Mouse (Mus musculus) kidney, embryonic 15.5 days (tissue): ENCODE measurements around the gene Gm572. TPM values are rescaled to one million over a fixed set of nuclear protein-coding genes. Genes with fewer than 3 reads are reported as not detected.

Experiments used
- ATAC-seq: fragments of 200-750 bp; cut with Nextera tagmentation; replicated peaks from 2 replicates; pipeline ENCODE4 v1.8.0; 2017; ENCODE audit warnings: moderate TSS enrichment; ENCODE audit not compliant: low FRiP score
- H3K27ac ChIP-seq: fragments of 300-500 bp; sonication (generic); 2 replicates; pipeline ENCODE4 v1.5.1; 2015; ENCODE audit warnings: mild to moderate bottlenecking, inconsistent platforms
- H3K27me3 ChIP-seq: fragments of 300-500 bp; sonication (generic); 2 replicates; pipeline ENCODE4 v1.6.1; 2015; ENCODE audit warnings: inconsistent platforms
- H3K36me3 ChIP-seq: fragments of 300-500 bp; sonication (generic); 2 replicates; pipeline ENCODE4 v1.6.1; 2015; ENCODE audit warnings: inconsistent platforms
- H3K4me1 ChIP-seq: fragments of 300-500 bp; sonication (generic); 2 replicates; pipeline ENCODE4 v1.6.1; 2015; ENCODE audit warnings: inconsistent platforms
- H3K4me2 ChIP-seq: fragments of 300-500 bp; sonication (generic); 2 replicates; pipeline ENCODE4 v1.6.1; 2015; ENCODE audit warnings: moderate library complexity, mild to moderate bottlenecking, inconsistent platforms
- H3K4me3 ChIP-seq: fragments of 300-500 bp; sonication (generic); replicated peaks from 2 replicates; pipeline ENCODE4 v1.5.1; 2015; ENCODE audit warnings: mild to moderate bottlenecking, inconsistent platforms
- H3K9ac ChIP-seq: fragments of 300-500 bp; sonication (generic); 2 replicates; pipeline ENCODE4 v1.6.1; 2015; ENCODE audit warnings: mild to moderate bottlenecking, inconsistent platforms
- H3K9me3 ChIP-seq: fragments of 300-500 bp; sonication (generic); replicated peaks from 2 replicates; pipeline ENCODE4 v1.6.1; 2016; ENCODE audit warnings: inconsistent platforms
- WGBS: fragments of 180-500 bp; shearing (Covaris S2); methylation state at CpG from one replicate; pipeline ENCODE4 v1.1.7; 2015; ENCODE audit warnings: mixed read lengths; 5-methylcytosine and 5-hydroxymethylcytosine counted together
- polyA plus RNA-seq: library from polyadenylated mRNA; unstranded; fragments of >200 nt; fragmentation: Nextera tagmentation; extraction: Ambion mirVana; gene quantifications from 2 replicates; pipeline ENCODE4 v1.2.1, GENCODE M21; 2015

Gm572 gene
- polyA plus RNA-seq, 1 experiment from 2014 or later: not detected

GRCm38 (mm10) chr4:148607758-148608157 is 35.4 kb upstream of the Gm572 start:
- H3K9ac ChIP-seq: no peak overlapping the region
- no peak overlapping the region for H3K27ac ChIP-seq
- H3K36me3 ChIP-seq: peaks cover 28% of the 10 kb centered on the region
- H3K9me3 ChIP-seq: no peaks in the 10 kb centered on the region
- 30% methylated on average over 5 of the region's 5 CpGs for WGBS
- H3K27me3 ChIP-seq: no peaks in the 10 kb centered on the region
- H3K4me2 ChIP-seq: no peak overlapping the region
- H3K4me1 ChIP-seq: 0 out of 2 replicates have a peak, but pooled peaks cover 5% of the 10 kb centered on the region
- no peak for ATAC-seq
- no peak overlapping the region for H3K4me3 ChIP-seq

GRCm38 (mm10) chr4:148609805-148610204 is 33.3 kb upstream of the Gm572 start:
- H3K9me3 ChIP-seq: no peaks in the 10 kb centered on the region
- WGBS: 74% methylated on average over 5 of the region's 5 CpGs
- no peak overlapping the region for H3K4me3 ChIP-seq
- H3K27ac ChIP-seq: peak overlapping the region; percentile 45; the same call in 1 of the 2 replicates
- no peaks in the 10 kb centered on the region for H3K27me3 ChIP-seq
- H3K4me2 ChIP-seq: no peak overlapping the region
- ATAC-seq: no peak
- peaks cover 47% of the 10 kb centered on the region for H3K36me3 ChIP-seq
- H3K9ac ChIP-seq: no peak overlapping the region
- 0 out of 2 replicates have a peak, but pooled peaks cover 5% of the 10 kb centered on the region for H3K4me1 ChIP-seq

GRCm38 (mm10) chr4:148610631-148611364 is 32.3 kb upstream of the Gm572 start:
- no peak overlapping the region for H3K4me3 ChIP-seq
- WGBS: 75% methylated on average over 5 of the region's 5 CpGs
- no peak overlapping the region for H3K4me2 ChIP-seq
- peak overlapping the region; percentile 38; the same call in 1 of the 2 replicates for H3K27ac ChIP-seq
- no peak for ATAC-seq
- no peaks in the 10 kb centered on the region for H3K27me3 ChIP-seq
- H3K36me3 ChIP-seq: peaks cover 57% of the 10 kb centered on the region
- H3K4me1 ChIP-seq: 0 out of 2 replicates have a peak, but pooled peaks cover 5% of the 10 kb centered on the region
- H3K9me3 ChIP-seq: no peaks in the 10 kb centered on the region
- no peak overlapping the region for H3K9ac ChIP-seq

GRCm38 (mm10) chr4:148612557-148612956 is 30.6 kb upstream of the Gm572 start:
- 50% methylated on average over 4 of the region's 4 CpGs for WGBS
- Histone ChIP-seq H3K4me2 (no peak overlapping the region), H3K4me1 (0 out of 2 replicates have a peak, but pooled peaks cover 5% of the 10 kb centered on the region), H3K4me3 (no peak overlapping the region), H3K9me3 (no peaks in the 10 kb centered on the region), H3K27me3 (no peaks in the 10 kb centered on the region), H3K27ac (no peak overlapping the region), H3K36me3 (peaks cover 70% of the 10 kb centered on the region), H3K9ac (no peak overlapping the region)
- no peak for ATAC-seq

GRCm38 (mm10) chr4:148613738-148614137 is 29.4 kb upstream of the Gm572 start:
- Histone ChIP-seq H3K36me3 (peaks cover 78% of the 10 kb centered on the region), H3K9ac (no peak overlapping the region), H3K4me2 (no peak overlapping the region), H3K4me3 (no peak overlapping the region), H3K9me3 (no peaks in the 10 kb centered on the region), H3K27me3 (no peaks in the 10 kb centered on the region), H3K27ac (no peak overlapping the region), H3K4me1 (0 out of 2 replicates have a peak, but pooled peaks cover 9% of the 10 kb centered on the region)
- WGBS: 82% methylated on average over 9 of the region's 9 CpGs
- no peak for ATAC-seq

GRCm38 (mm10) chr4:148619805-148620204 is 23.3 kb upstream of the Gm572 start:
- no peak overlapping the region for H3K27ac ChIP-seq
- 71% methylated on average over 1 of the region's 1 CpGs for WGBS
- no peaks in the 10 kb centered on the region for H3K27me3 ChIP-seq
- H3K9ac ChIP-seq: no peak overlapping the region
- peaks cover 29% of the 10 kb centered on the region for H3K4me1 ChIP-seq
- no peak overlapping the region for H3K4me2 ChIP-seq
- no peak for ATAC-seq
- no peak overlapping the region for H3K4me3 ChIP-seq
- H3K9me3 ChIP-seq: no peaks in the 10 kb centered on the region
- peaks cover 95% of the 10 kb centered on the region for H3K36me3 ChIP-seq

GRCm38 (mm10) chr4:148620718-148621117 is 22.4 kb upstream of the Gm572 start:
- peaks cover 33% of the 10 kb centered on the region for H3K4me1 ChIP-seq
- WGBS: 74% methylated on average over 1 of the region's 1 CpGs
- no peak overlapping the region for H3K4me3 ChIP-seq
- H3K36me3 ChIP-seq: peaks cover 89% of the 10 kb centered on the region
- no peak overlapping the region for H3K4me2 ChIP-seq
- no peaks in the 10 kb centered on the region for H3K27me3 ChIP-seq
- H3K9me3 ChIP-seq: no peaks in the 10 kb centered on the region
- H3K27ac ChIP-seq: no peak overlapping the region
- no peak overlapping the region for H3K9ac ChIP-seq
- no peak for ATAC-seq

GRCm38 (mm10) chr4:148622485-148622884 is 20.6 kb upstream of the Gm572 start:
- H3K4me2 ChIP-seq: no peak overlapping the region
- no peak overlapping the region for H3K27ac ChIP-seq
- no peaks in the 10 kb centered on the region for H3K27me3 ChIP-seq
- no peak overlapping the region for H3K4me3 ChIP-seq
- peaks cover 38% of the 10 kb centered on the region for H3K4me1 ChIP-seq
- 93% methylated on average over 4 of the region's 4 CpGs for WGBS
- no peak for ATAC-seq
- no peak overlapping the region for H3K9ac ChIP-seq
- H3K9me3 ChIP-seq: no peaks in the 10 kb centered on the region
- peaks cover 72% of the 10 kb centered on the region for H3K36me3 ChIP-seq

GRCm38 (mm10) chr4:148623609-148624008 is 19.5 kb upstream of the Gm572 start:
- no peak for ATAC-seq
- Histone ChIP-seq H3K9ac (no peak overlapping the region), H3K9me3 (no peaks in the 10 kb centered on the region), H3K27ac (no peak overlapping the region), H3K4me1 (peaks cover 34% of the 10 kb centered on the region), H3K4me3 (0 out of 2 replicates have a peak overlapping the region, but pooled peaks have one; percentile 2), H3K36me3 (peaks cover 64% of the 10 kb centered on the region), H3K27me3 (no peaks in the 10 kb centered on the region), H3K4me2 (no peak overlapping the region; the same call in 1 of the 2 replicates)
- 86% methylated on average over 4 of the region's 4 CpGs for WGBS

- Histone ChIP-seq H3K4me2 (peak overlapping the region; percentile 80), H3K9ac (0 out of 2 replicates have a peak overlapping the region, but pooled peaks have one; percentile 98), H3K9me3 (no peaks in the 10 kb centered on the region), H3K27me3 (no peaks in the 10 kb centered on the region), H3K4me1 (peaks cover 34% of the 10 kb centered on the region), H3K4me3 (peak overlapping the region; percentile 87), H3K27ac (no peak overlapping the region), H3K36me3 (peaks cover 50% of the 10 kb centered on the region)
- ATAC-seq: no peak
- WGBS: 82% methylated on average over 10 of the region's 10 CpGs
Observed at GRCm38 (mm10) chr4:148625010-148625409, 18.1 kb upstream of the Gm572 start.

GRCm38 (mm10) chr4:148625756-148626622 is 17.1 kb upstream of the Gm572 start:
- Histone ChIP-seq H3K36me3 (peaks cover 42% of the 10 kb centered on the region), H3K9me3 (no peaks in the 10 kb centered on the region), H3K27me3 (no peaks in the 10 kb centered on the region), H3K27ac (peak overlapping the region; percentile 96), H3K9ac (peak overlapping the region; percentile 98), H3K4me1 (peaks cover 30% of the 10 kb centered on the region), H3K4me3 (peak overlapping the region; percentile 87), H3K4me2 (peak overlapping the region; percentile 80)
- under 1% methylated on average over 57 of the region's 57 CpGs for WGBS
- peak; percentile 75 for ATAC-seq
